Mouse (Mus musculus) liver, embryonic 13.5 days (tissue): Measurements from ENCODE around the gene BC025920. TPM values are rescaled to one million over a fixed set of nuclear protein-coding genes. Genes with fewer than 3 reads are reported as not detected.
"Not testable (repeated sequence)": the region's sequence is repeated elsewhere in the genome, so short reads cannot be mapped to it uniquely, and the experiment has no call there.

ENCODE experiments used
- ATAC-seq: fragments of 200-750 bp; cut with Nextera tagmentation; 2 replicates; pipeline ENCODE4 v1.8.0; 2017; ENCODE audit warnings: low read depth, mild to moderate bottlenecking, moderate number of reproducible peaks, moderate library complexity
- DNase-seq: peaks from one replicate; pipeline ENCODE4 v3.0.0; 2022
- H3K27ac ChIP-seq: fragments of 300-500 bp; sonication (generic); 2 replicates; pipeline ENCODE4 v1.5.1; 2015; ENCODE audit warnings: moderate library complexity, mild to moderate bottlenecking, inconsistent platforms
- H3K27me3 ChIP-seq: fragments of 300-500 bp; sonication (generic); 2 replicates; pipeline ENCODE4 v1.6.1; 2015; ENCODE audit warnings: mild to moderate bottlenecking, inconsistent platforms
- H3K36me3 ChIP-seq: fragments of 300-500 bp; sonication (generic); 2 replicates; pipeline ENCODE4 v1.6.1; 2015; ENCODE audit warnings: mild to moderate bottlenecking, inconsistent platforms
- H3K4me1 ChIP-seq: fragments of 300-500 bp; sonication (generic); replicated peaks from 2 replicates; pipeline ENCODE4 v1.6.1; 2015; ENCODE audit warnings: inconsistent platforms
- H3K4me2 ChIP-seq: fragments of 300-500 bp; sonication (generic); 2 replicates; pipeline ENCODE4 v1.6.1; 2015; ENCODE audit warnings: inconsistent platforms, mild to moderate bottlenecking, moderate library complexity
- H3K4me3 ChIP-seq: fragments of 300-500 bp; sonication (generic); replicated peaks from 2 replicates; pipeline ENCODE4 v1.5.1; 2015; ENCODE audit warnings: mild to moderate bottlenecking, inconsistent platforms
- H3K9ac ChIP-seq: fragments of 300-500 bp; sonication (generic); 2 replicates; pipeline ENCODE4 v1.6.1; 2015; ENCODE audit warnings: mild to moderate bottlenecking, inconsistent platforms
- H3K9me3 ChIP-seq: fragments of 300-500 bp; sonication (generic); replicated peaks from 2 replicates; pipeline ENCODE4 v1.6.1; 2016; ENCODE audit warnings: inconsistent platforms
- WGBS: fragments of 180-500 bp; shearing (Covaris S2); methylation state at CpG from one replicate; pipeline ENCODE4 v1.1.7; 2015; ENCODE audit not compliant: insufficient replicate concordance; 5-methylcytosine and 5-hydroxymethylcytosine counted together
- polyA plus RNA-seq: library from polyadenylated mRNA; unstranded; fragments of >200 nt; fragmentation: Nextera tagmentation; extraction: Ambion mirVana; gene quantifications from 2 replicates; pipeline ENCODE4 v1.2.1, GENCODE M21; 2015

Gene BC025920
- polyA plus RNA-seq, 1 experiment from 2014 or later: 0.56 TPM

- Histone ChIP-seq H3K27me3 (peaks cover 8% of the 10 kb centered on the region; the same call in 1 of the 2 replicates), H3K9me3 (no peaks in the 10 kb centered on the region), H3K36me3 (no peaks in the 10 kb centered on the region), H3K4me1 (peaks cover 30% of the 10 kb centered on the region), H3K9ac (peak overlapping the region; percentile 68), H3K27ac (peak overlapping the region; percentile 64), H3K4me3 (peak overlapping the region; percentile 56), H3K4me2 (peak overlapping the region; percentile 84)
- WGBS: 6% methylated on average over 37 of the region's 37 CpGs
- ATAC-seq: peak; percentile 95
- DNase-seq: peak; percentile 92
Measured at GRCm38 (mm10) chr10:81633253-81634099, 27.4 kb downstream of the BC025920 start.

- H3K4me2 ChIP-seq: no peak overlapping the region
- no peaks in the 10 kb centered on the region for H3K36me3 ChIP-seq
- no peak for DNase-seq
- peaks cover 8% of the 10 kb centered on the region; the same call in 1 of the 2 replicates for H3K27me3 ChIP-seq
- peaks cover 29% of the 10 kb centered on the region for H3K4me1 ChIP-seq
- H3K9me3 ChIP-seq: no peaks in the 10 kb centered on the region
- H3K27ac ChIP-seq: no peak overlapping the region
- no peak overlapping the region for H3K4me3 ChIP-seq
- 14% methylated on average over 8 of the region's 8 CpGs for WGBS
- H3K9ac ChIP-seq: no peak overlapping the region
- ATAC-seq: no peak
Measured at GRCm38 (mm10) chr10:81636338-81636737, 30.3 kb downstream of the BC025920 start.

GRCm38 (mm10) chr10:81638101-81638500, 32.0 kb downstream of the BC025920 start:
- Histone ChIP-seq H3K36me3 (no peaks in the 10 kb centered on the region), H3K27ac (no peak overlapping the region), H3K4me2 (no peak overlapping the region), H3K4me3 (no peak overlapping the region), H3K9ac (no peak overlapping the region), H3K4me1 (peaks cover 42% of the 10 kb centered on the region), H3K9me3 (no peaks in the 10 kb centered on the region), H3K27me3 (peaks cover 8% of the 10 kb centered on the region; the same call in 1 of the 2 replicates)
- ATAC-seq (no peak), DNase-seq (no peak)
- 49% methylated on average over 6 of the region's 6 CpGs for WGBS

- not testable (repeated sequence) for H3K27me3 ChIP-seq, H3K27ac ChIP-seq, H3K36me3 ChIP-seq, H3K9ac ChIP-seq, H3K9me3 ChIP-seq, DNase-seq, ATAC-seq, H3K4me3 ChIP-seq, H3K4me2 ChIP-seq
- peaks cover 38% of the 10 kb centered on the region for H3K4me1 ChIP-seq
- 59% methylated on average over 4 of the region's 4 CpGs for WGBS
Measured at GRCm38 (mm10) chr10:81640825-81641224, 34.8 kb downstream of the BC025920 start.

GRCm38 (mm10) chr10:81641566-81641965, 35.5 kb downstream of the BC025920 start:
- Histone ChIP-seq H3K36me3 (no peaks in the 10 kb centered on the region), H3K9ac (no peak overlapping the region), H3K4me3 (no peak overlapping the region), H3K4me1 (peaks cover 32% of the 10 kb centered on the region), H3K9me3 (no peaks in the 10 kb centered on the region), H3K27ac (no peak overlapping the region), H3K4me2 (0 out of 2 replicates have a peak overlapping the region, but pooled peaks have one; percentile 97), H3K27me3 (peaks cover 8% of the 10 kb centered on the region; the same call in 1 of the 2 replicates)
- WGBS: 73% methylated on average over 2 of the region's 2 CpGs
- ATAC-seq (no peak), DNase-seq (no peak)

GRCm38 (mm10) chr10:81641978-81642647, 36.0 kb downstream of the BC025920 start:
- Histone ChIP-seq H3K36me3 (no peaks in the 10 kb centered on the region), H3K4me3 (peak overlapping the region; percentile 79), H3K9ac (peak overlapping the region; percentile 91), H3K4me1 (peaks cover 31% of the 10 kb centered on the region), H3K4me2 (peak overlapping the region; percentile 97), H3K27ac (no peak overlapping the region), H3K9me3 (no peaks in the 10 kb centered on the region), H3K27me3 (peaks cover 4% of the 10 kb centered on the region; the same call in 1 of the 2 replicates)
- 77% methylated on average over 8 of the region's 8 CpGs for WGBS
- no peak for DNase-seq
- ATAC-seq: no peak

GRCm38 (mm10) chr10:81642648-81643448, 36.8 kb downstream of the BC025920 start:
- Histone ChIP-seq H3K4me1 (peaks cover 31% of the 10 kb centered on the region), H3K4me3 (peak overlapping the region; percentile 79), H3K27ac (peak overlapping the region; percentile 90), H3K4me2 (peak overlapping the region; percentile 97), H3K27me3 (peaks cover 4% of the 10 kb centered on the region; the same call in 1 of the 2 replicates), H3K36me3 (no peaks in the 10 kb centered on the region), H3K9ac (peak overlapping the region; percentile 91), H3K9me3 (no peaks in the 10 kb centered on the region)
- WGBS: 20% methylated on average over 24 of the region's 24 CpGs
- ATAC-seq (peak; percentile 41), DNase-seq (no peak)

- DNase-seq (peak; percentile 91), ATAC-seq (peak; percentile 88)
- Histone ChIP-seq H3K4me3 (peak overlapping the region; percentile 79), H3K27me3 (no peaks in the 10 kb centered on the region; the same call in 1 of the 2 replicates), H3K4me2 (peak overlapping the region; percentile 97), H3K36me3 (no peaks in the 10 kb centered on the region), H3K27ac (peak overlapping the region; percentile 90), H3K4me1 (peaks cover 34% of the 10 kb centered on the region), H3K9ac (peak overlapping the region; percentile 91), H3K9me3 (no peaks in the 10 kb centered on the region)
- WGBS: under 1% methylated on average over 74 of the region's 75 CpGs
Measured at GRCm38 (mm10) chr10:81643449-81644055, 37.5 kb downstream of the BC025920 start.

GRCm38 (mm10) chr10:81644162-81644561, 38.1 kb downstream of the BC025920 start:
- H3K27ac ChIP-seq: peak overlapping the region; percentile 90; the same call in 1 of the 2 replicates
- WGBS: 49% methylated on average over 2 of the region's 2 CpGs

GRCm38 (mm10) chr10:81644716-81645115, 38.6 kb downstream of the BC025920 start:
- peak overlapping the region; percentile 91; the same call in 1 of the 2 replicates for H3K9ac ChIP-seq
- no peaks in the 10 kb centered on the region for H3K27me3 ChIP-seq
- ATAC-seq (no peak), DNase-seq (no peak)
- H3K27ac ChIP-seq: no peak overlapping the region
- no peak overlapping the region for H3K4me3 ChIP-seq
- WGBS: 83% methylated on average over 18 of the region's 18 CpGs
- no peaks in the 10 kb centered on the region for H3K36me3 ChIP-seq
- H3K4me2 ChIP-seq: peak overlapping the region; percentile 97
- no peaks in the 10 kb centered on the region for H3K9me3 ChIP-seq
- H3K4me1 ChIP-seq: peaks cover 39% of the 10 kb centered on the region

More at GRCm38 (mm10) chr10:81644162-81644561, 38.1 kb downstream of the BC025920 start:
- Histone ChIP-seq H3K9ac (peak overlapping the region; percentile 91), H3K9me3 (no peaks in the 10 kb centered on the region), H3K4me1 (peaks cover 36% of the 10 kb centered on the region), H3K4me2 (peak overlapping the region; percentile 97), H3K36me3 (no peaks in the 10 kb centered on the region), H3K27me3 (no peaks in the 10 kb centered on the region), H3K4me3 (peak overlapping the region; percentile 79)
- DNase-seq: no peak
- ATAC-seq: no peak
